Mouse (Mus musculus) lung, postnatal 25 days (tissue): ENCODE results near the gene Gpd1.
"Not testable (repeated sequence)": the region's sequence is repeated elsewhere in the genome, so short reads cannot be mapped to it uniquely, and the experiment has no call there.

ENCODE experiments used
- DNase-seq: peaks from one replicate; pipeline ENCODE4 v3.0.0; 2022; ENCODE audit warnings: low spot score

Gpd1 gene

GRCm38 (mm10) chr15:99771601-99772276, 54.4 kb downstream of the Gpd1 start:
- DNase-seq: peak; percentile 32

DNA sequence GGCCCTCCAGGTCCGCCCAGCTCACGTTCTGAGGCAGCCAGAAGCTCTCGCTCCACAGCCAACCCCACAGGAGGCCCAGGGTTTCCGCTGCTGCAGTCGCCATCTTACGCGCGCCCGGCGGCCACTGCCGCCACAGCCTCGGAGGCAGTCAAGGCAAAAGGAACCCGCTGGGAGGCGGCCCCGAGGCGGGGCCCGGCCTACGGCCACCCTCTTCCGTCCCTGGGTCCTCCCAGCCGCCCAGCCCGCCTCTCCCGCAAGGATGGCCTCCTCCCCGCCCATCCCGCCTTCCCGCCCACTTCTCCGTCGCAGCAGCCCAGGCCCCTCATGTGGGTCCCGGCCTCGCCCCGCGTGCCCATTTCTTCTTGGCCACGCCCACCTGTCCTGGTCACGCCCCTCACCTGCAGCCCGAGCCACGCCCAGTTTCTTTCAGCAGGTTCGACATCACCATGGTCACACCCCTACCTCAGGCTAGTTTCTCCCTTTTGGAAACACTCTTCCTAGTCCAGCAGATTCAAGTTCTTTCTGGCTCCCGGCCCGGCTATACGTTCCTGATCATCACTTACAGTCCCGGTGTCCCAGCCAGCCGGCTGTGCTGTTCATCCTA, 55.1 kb downstream of the Gpd1 start:
- peak; percentile 93 for DNase-seq

- DNase-seq: not testable (repeated sequence)
These were observed 55.4 kb downstream of the Gpd1 start, which contains the start of gene Cers5 for GRCm38 (mm10) chr15:99772881-99772924. Gene Cers5, minus strand, starts transcription at chr15:99772885.

DNA sequence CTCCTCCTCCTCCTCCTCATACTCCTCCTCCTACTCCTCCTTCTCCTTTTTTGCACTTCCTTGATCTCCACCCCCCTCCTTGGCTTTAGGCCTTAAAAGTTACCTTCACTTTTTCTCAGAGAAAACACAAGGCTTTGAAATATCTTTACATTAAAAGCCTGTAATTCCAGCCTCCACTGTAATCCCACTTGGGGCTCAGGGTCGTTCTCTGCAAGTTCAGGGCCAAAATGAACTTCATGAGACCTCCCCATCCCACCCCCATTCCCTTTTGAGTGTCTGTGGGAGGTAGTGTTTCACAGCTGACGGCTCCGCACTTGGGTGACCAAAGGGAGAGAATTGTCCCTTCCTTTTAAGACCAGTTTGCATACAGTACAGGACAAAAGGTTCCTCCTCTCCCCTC, 55.6 kb downstream of the Gpd1 start:
- DNase-seq: no peak
